Mouse (Mus musculus) limb, embryonic 13.5 days (tissue): ENCODE results near the gene Ddx5. TPM values are rescaled to one million over a fixed set of nuclear protein-coding genes. Genes with fewer than 3 reads are reported as not detected.
"Not testable (repeated sequence)": the region's sequence is repeated elsewhere in the genome, so short reads cannot be mapped to it uniquely, and the experiment has no call there.

ENCODE experiments used
- ATAC-seq: fragments of 200-750 bp; cut with Nextera tagmentation; 2 replicates; pipeline ENCODE4 v1.8.0; 2017; ENCODE audit warnings: low read depth, moderate number of reproducible peaks, moderate TSS enrichment; ENCODE audit not compliant: low FRiP score
- H3K27ac ChIP-seq: fragments of 300-500 bp; sonication (generic); 2 replicates; pipeline ENCODE4 v1.5.1; 2015; ENCODE audit warnings: inconsistent platforms, mild to moderate bottlenecking, moderate library complexity
- H3K27me3 ChIP-seq: fragments of 300-500 bp; sonication (generic); 2 replicates; pipeline ENCODE4 v1.6.1; 2015; ENCODE audit warnings: mild to moderate bottlenecking, inconsistent platforms
- H3K36me3 ChIP-seq: fragments of 300-500 bp; sonication (generic); 2 replicates; pipeline ENCODE4 v1.6.1; 2015; ENCODE audit warnings: inconsistent platforms, mild to moderate bottlenecking, moderate library complexity
- H3K4me1 ChIP-seq: fragments of 300-500 bp; sonication (generic); 2 replicates; pipeline ENCODE4 v1.6.1; 2015; ENCODE audit warnings: inconsistent platforms
- H3K4me2 ChIP-seq: fragments of 300-500 bp; sonication (generic); replicated peaks from 2 replicates; pipeline ENCODE4 v1.6.1; 2015; ENCODE audit warnings: inconsistent platforms, mild to moderate bottlenecking, moderate library complexity
- H3K4me3 ChIP-seq: fragments of 300-500 bp; sonication (generic); 2 replicates; pipeline ENCODE4 v1.5.1; 2015; ENCODE audit warnings: moderate library complexity, mild to moderate bottlenecking, inconsistent platforms
- H3K9ac ChIP-seq: fragments of 300-500 bp; sonication (generic); 2 replicates; pipeline ENCODE4 v1.6.1; 2015; ENCODE audit warnings: mild to moderate bottlenecking, inconsistent platforms
- H3K9me3 ChIP-seq: fragments of 300-500 bp; sonication (generic); 2 replicates; pipeline ENCODE4 v1.6.1; 2016; ENCODE audit warnings: inconsistent platforms
- WGBS: fragments of 180-500 bp; shearing (Covaris S2); methylation state at CpG from one replicate; pipeline ENCODE4 v1.1.7; 2015; 5-methylcytosine and 5-hydroxymethylcytosine counted together
- polyA plus RNA-seq: library from polyadenylated mRNA; unstranded; fragments of >200 nt; fragmentation: Nextera tagmentation; extraction: Ambion mirVana; gene quantifications from 2 replicates; pipeline ENCODE4 v1.2.1, GENCODE M21; 2015

Ddx5 gene
- polyA plus RNA-seq, 1 experiment from 2014 or later, result 363 TPM

GRCm38 (mm10) chr11:106787131-106788025 is 1.6 kb downstream of the Ddx5 start:
- H3K36me3 ChIP-seq, result peaks cover 47% of the 10 kb centered on the region

GRCm38 (mm10) chr11:106785043-106785442 is 3.9 kb downstream of the Ddx5 start:
- H3K4me1 ChIP-seq, result peaks cover 28% of the 10 kb centered on the region
- no peaks in the 10 kb centered on the region for H3K9me3 ChIP-seq
- H3K36me3 ChIP-seq, result peaks cover 64% of the 10 kb centered on the region
- no peak for ATAC-seq
- 79% methylated on average over 1 of the region's 1 CpGs for WGBS
- H3K9ac ChIP-seq, result no peak overlapping the region
- no peaks in the 10 kb centered on the region for H3K27me3 ChIP-seq
- peak overlapping the region; percentile 78; the same call in 1 of the 2 replicates for H3K4me2 ChIP-seq
- no peak overlapping the region for H3K4me3 ChIP-seq
- no peak overlapping the region for H3K27ac ChIP-seq

More at GRCm38 (mm10) chr11:106787131-106788025, 1.6 kb downstream of the Ddx5 start:
- Histone ChIP-seq H3K9ac (peak overlapping the region; percentile 99), H3K27me3 (no peaks in the 10 kb centered on the region), H3K4me2 (peak overlapping the region; percentile 78), H3K4me1 (peaks cover 35% of the 10 kb centered on the region), H3K9me3 (no peaks in the 10 kb centered on the region), H3K27ac (peak overlapping the region; percentile 99), H3K4me3 (peak overlapping the region; percentile 94)
- peak; percentile 62 for ATAC-seq
- under 1% methylated on average over 65 of the region's 65 CpGs for WGBS

GRCm38 (mm10) chr11:106784476-106784875 is 4.5 kb downstream of the Ddx5 start:
- no peak for ATAC-seq
- H3K36me3 ChIP-seq, result peaks cover 66% of the 10 kb centered on the region

GRCm38 (mm10) chr11:106782841-106783764 is 5.9 kb downstream of the Ddx5 start:
- H3K36me3 ChIP-seq, result peaks cover 66% of the 10 kb centered on the region
- WGBS, result 77% methylated on average over 9 of the region's 9 CpGs

More at GRCm38 (mm10) chr11:106784476-106784875, 4.5 kb downstream of the Ddx5 start:
- H3K4me3 ChIP-seq, result no peak overlapping the region
- no peak overlapping the region for H3K27ac ChIP-seq
- no peak overlapping the region for H3K9ac ChIP-seq
- H3K4me1 ChIP-seq, result peaks cover 27% of the 10 kb centered on the region
- 92% methylated on average over 2 of the region's 2 CpGs for WGBS
- H3K9me3 ChIP-seq, result no peaks in the 10 kb centered on the region
- no peak overlapping the region for H3K4me2 ChIP-seq
- H3K27me3 ChIP-seq, result no peaks in the 10 kb centered on the region

GRCm38 (mm10) chr11:106782271-106782670 is 6.7 kb downstream of the Ddx5 start:
- H3K27ac ChIP-seq, H3K9me3 ChIP-seq, H3K4me3 ChIP-seq, H3K9ac ChIP-seq, ATAC-seq, H3K27me3 ChIP-seq, H3K4me2 ChIP-seq: not testable (repeated sequence)
- Histone ChIP-seq H3K4me1 (peaks cover 37% of the 10 kb centered on the region), H3K36me3 (peaks cover 66% of the 10 kb centered on the region)
- 89% methylated on average over 7 of the region's 7 CpGs for WGBS

More at GRCm38 (mm10) chr11:106782841-106783764, 5.9 kb downstream of the Ddx5 start:
- H3K9ac ChIP-seq, result no peak overlapping the region
- no peak overlapping the region for H3K4me2 ChIP-seq
- H3K4me3 ChIP-seq, result no peak overlapping the region
- H3K4me1 ChIP-seq, result peaks cover 29% of the 10 kb centered on the region
- ATAC-seq, result no peak
- no peaks in the 10 kb centered on the region for H3K27me3 ChIP-seq
- H3K9me3 ChIP-seq, result no peaks in the 10 kb centered on the region
- H3K27ac ChIP-seq, result no peak overlapping the region

- H3K9ac ChIP-seq, result no peak overlapping the region
- H3K9me3 ChIP-seq, result no peaks in the 10 kb centered on the region
- H3K27me3 ChIP-seq, result no peaks in the 10 kb centered on the region
- H3K4me3 ChIP-seq, result no peak overlapping the region
- H3K4me1 ChIP-seq, result peaks cover 28% of the 10 kb centered on the region
- no peak overlapping the region for H3K4me2 ChIP-seq
- 72% methylated on average over 6 of the region's 6 CpGs for WGBS
- no peak overlapping the region for H3K27ac ChIP-seq
- H3K36me3 ChIP-seq, result peaks cover 66% of the 10 kb centered on the region
- no peak for ATAC-seq
Measured at GRCm38 (mm10) chr11:106780590-106781220, 8.3 kb downstream of the Ddx5 start.

- H3K4me3 ChIP-seq, result peak overlapping the region; percentile 86
- 66% methylated on average over 4 of the region's 4 CpGs for WGBS
- H3K36me3 ChIP-seq, result peaks cover 66% of the 10 kb centered on the region
Measured at GRCm38 (mm10) chr11:106780089-106780425, 8.9 kb downstream of the Ddx5 start.

GRCm38 (mm10) chr11:106779388-106780088 is 9.4 kb downstream of the Ddx5 start, which contains the start of gene Polg2:
Gene Polg2, minus strand, starts transcription at chr11:106779537.
- H3K4me3 ChIP-seq, result peak within 1 kb of the TSS; percentile 86
- peaks cover 21% of the 10 kb centered on the region for H3K4me1 ChIP-seq
- peak within 1 kb of the TSS; percentile 73 for H3K4me2 ChIP-seq
- WGBS, result 1% methylated on average over 30 of the region's 30 CpGs
- peak within 1 kb of the TSS; percentile 90 for H3K9ac ChIP-seq
- H3K27ac ChIP-seq, result peak within 1 kb of the TSS; percentile 98
- H3K9me3 ChIP-seq, result no peaks in the 10 kb centered on the region
- H3K36me3 ChIP-seq, result peaks cover 66% of the 10 kb centered on the region
- ATAC-seq, result peak; percentile 99
- H3K27me3 ChIP-seq, result no peaks in the 10 kb centered on the region

More at GRCm38 (mm10) chr11:106780089-106780425, 8.9 kb downstream of the Ddx5 start:
- Histone ChIP-seq H3K27me3 (no peaks in the 10 kb centered on the region), H3K9ac (no peak overlapping the region), H3K9me3 (no peaks in the 10 kb centered on the region), H3K27ac (peak overlapping the region; percentile 98), H3K4me1 (peaks cover 22% of the 10 kb centered on the region), H3K4me2 (peak overlapping the region; percentile 73)
- ATAC-seq, result no peak

GRCm38 (mm10) chr11:106778589-106779387 is 10.2 kb downstream of the Ddx5 start:
- WGBS, result 2% methylated on average over 39 of the region's 39 CpGs
- Histone ChIP-seq H3K27ac (peak overlapping the region; percentile 98), H3K36me3 (peaks cover 66% of the 10 kb centered on the region), H3K27me3 (no peaks in the 10 kb centered on the region), H3K9ac (peak overlapping the region; percentile 90), H3K4me2 (peak overlapping the region; percentile 73), H3K4me1 (peaks cover 21% of the 10 kb centered on the region), H3K9me3 (no peaks in the 10 kb centered on the region), H3K4me3 (peak overlapping the region; percentile 86)
- peak; percentile 83 for ATAC-seq

- peaks cover 18% of the 10 kb centered on the region for H3K4me1 ChIP-seq
- no peak overlapping the region for H3K9ac ChIP-seq
- peaks cover 66% of the 10 kb centered on the region for H3K36me3 ChIP-seq
- no peak for ATAC-seq
- 91% methylated on average over 7 of the region's 7 CpGs for WGBS
- peak overlapping the region; percentile 73 for H3K4me2 ChIP-seq
- no peaks in the 10 kb centered on the region for H3K27me3 ChIP-seq
- peak overlapping the region; percentile 86 for H3K4me3 ChIP-seq
- no peaks in the 10 kb centered on the region for H3K9me3 ChIP-seq
- H3K27ac ChIP-seq, result no peak overlapping the region
Measured at GRCm38 (mm10) chr11:106778132-106778531, 10.9 kb downstream of the Ddx5 start.
